Mouse (Mus musculus) hindbrain, embryonic 11.5 days (tissue): ENCODE measurements around the gene Maip1. TPM values are rescaled to one million over a fixed set of nuclear protein-coding genes. Genes with fewer than 3 reads are reported as not detected.
A peak's percentile ranks its signal among the peaks of the same experiment; 100 is the strongest.

ENCODE experiments used
- ATAC-seq: fragments of 200-750 bp; cut with Nextera tagmentation; 2 replicates; pipeline ENCODE4 v1.8.0; 2017; ENCODE audit warnings: mild to moderate bottlenecking, moderate TSS enrichment, moderate library complexity; ENCODE audit not compliant: low FRiP score
- DNase-seq: peaks from one replicate; pipeline ENCODE4 v3.0.0-alpha.2; 2015; ENCODE audit warnings: low spot score
- H3K27ac ChIP-seq: fragments of 300-500 bp; sonication (generic); 2 replicates; pipeline ENCODE4 v1.5.1; 2014; ENCODE audit warnings: mild to moderate bottlenecking, low read depth, low read length
- H3K27me3 ChIP-seq: fragments of 300-500 bp; sonication (generic); 2 replicates; pipeline ENCODE4 v1.6.1; 2014; ENCODE audit warnings: mild to moderate bottlenecking, low read length, moderate library complexity, mixed read lengths; ENCODE audit not compliant: control insufficient read depth, insufficient read depth
- H3K36me3 ChIP-seq: fragments of 300-500 bp; sonication (generic); 2 replicates; pipeline ENCODE4 v1.6.1; 2014; ENCODE audit warnings: mild to moderate bottlenecking, low read length, moderate library complexity, mixed read lengths; ENCODE audit not compliant: control insufficient read depth, insufficient read depth
- H3K4me1 ChIP-seq: fragments of 300-500 bp; sonication (generic); replicated peaks from 2 replicates; pipeline ENCODE4 v1.6.1; 2014; ENCODE audit warnings: low read length, mixed read lengths; ENCODE audit not compliant: control insufficient read depth, insufficient read depth
- H3K4me2 ChIP-seq: fragments of 300-500 bp; sonication (generic); replicated peaks from 2 replicates; pipeline ENCODE4 v1.6.1; 2014; ENCODE audit warnings: mild to moderate bottlenecking, low read depth, low read length
- H3K4me3 ChIP-seq: fragments of 300-500 bp; sonication (generic); 2 replicates; pipeline ENCODE4 v1.5.1; 2014; ENCODE audit warnings: low read depth, low read length
- H3K9ac ChIP-seq: fragments of 300-500 bp; sonication (generic); 2 replicates; pipeline ENCODE4 v1.6.1; 2014; ENCODE audit warnings: low read depth, low read length
- H3K9me3 ChIP-seq: fragments of 300-500 bp; sonication (generic); 2 replicates; pipeline ENCODE4 v1.6.1; 2016; ENCODE audit warnings: low read length; ENCODE audit not compliant: control insufficient read depth
- WGBS: fragments of 180-500 bp; shearing (Covaris S2); extraction: QIAGEN DNeasy Blood & Tissue Kit; methylation state at CpG from one replicate; pipeline ENCODE4 v1.1.7; 2014; 5-methylcytosine and 5-hydroxymethylcytosine counted together
- polyA plus RNA-seq: library from polyadenylated mRNA; unstranded; fragments of >200 nt; fragmentation: Nextera tagmentation; extraction: Ambion mirVana; gene quantifications from 2 replicates; pipeline ENCODE4 v1.2.1, GENCODE M21; 2014

Maip1 gene
- polyA plus RNA-seq, 1 experiment from 2014 or later: 19.5 TPM

GRCm38 (mm10) chr1:57386519-57386918 lies 19.6 kb upstream of the Maip1 start:
- Histone ChIP-seq H3K9me3 (no peaks in the 10 kb centered on the region), H3K27me3 (no peaks in the 10 kb centered on the region), H3K36me3 (no peaks in the 10 kb centered on the region), H3K27ac (no peak overlapping the region), H3K4me3 (no peak overlapping the region), H3K4me1 (no peaks in the 10 kb centered on the region), H3K9ac (no peak overlapping the region), H3K4me2 (no peak overlapping the region)
- no peak for ATAC-seq
- DNase-seq: no peak

GRCm38 (mm10) chr1:57387876-57388275 lies 18.3 kb upstream of the Maip1 start:
- no peak overlapping the region for H3K4me3 ChIP-seq
- no peaks in the 10 kb centered on the region for H3K27me3 ChIP-seq
- 0 out of 2 replicates have a peak, but pooled peaks have one; percentile 51 for ATAC-seq
- H3K27ac ChIP-seq: no peak overlapping the region
- no peaks in the 10 kb centered on the region for H3K4me1 ChIP-seq
- no peak for DNase-seq
- H3K36me3 ChIP-seq: no peaks in the 10 kb centered on the region
- H3K4me2 ChIP-seq: no peak overlapping the region
- no peak overlapping the region for H3K9ac ChIP-seq
- H3K9me3 ChIP-seq: no peaks in the 10 kb centered on the region
- WGBS: 71% methylated on average over 2 of the region's 2 CpGs

GRCm38 (mm10) chr1:57388402-57389155 lies 17.5 kb upstream of the Maip1 start:
- DNase-seq (no peak), ATAC-seq (no peak)
- Histone ChIP-seq H3K9me3 (no peaks in the 10 kb centered on the region), H3K36me3 (no peaks in the 10 kb centered on the region), H3K27me3 (no peaks in the 10 kb centered on the region), H3K4me1 (no peaks in the 10 kb centered on the region), H3K9ac (no peak overlapping the region), H3K4me2 (no peak overlapping the region), H3K4me3 (no peak overlapping the region), H3K27ac (no peak overlapping the region)
- WGBS: 95% methylated on average over 8 of the region's 8 CpGs

GRCm38 (mm10) chr1:57390993-57391790 lies 14.9 kb upstream of the Maip1 start:
- Histone ChIP-seq H3K27me3 (no peaks in the 10 kb centered on the region), H3K9ac (no peak overlapping the region), H3K4me1 (no peaks in the 10 kb centered on the region), H3K4me3 (no peak overlapping the region), H3K36me3 (0 out of 2 replicates have a peak, but pooled peaks cover 2% of the 10 kb centered on the region), H3K27ac (no peak overlapping the region), H3K4me2 (no peak overlapping the region), H3K9me3 (no peaks in the 10 kb centered on the region)
- WGBS: 95% methylated on average over 4 of the region's 4 CpGs
- ATAC-seq (no peak), DNase-seq (no peak)

GRCm38 (mm10) chr1:57392417-57392816 lies 13.7 kb upstream of the Maip1 start:
- Histone ChIP-seq H3K9me3 (no peaks in the 10 kb centered on the region), H3K9ac (no peak overlapping the region), H3K27me3 (no peaks in the 10 kb centered on the region), H3K27ac (no peak overlapping the region), H3K4me2 (no peak overlapping the region), H3K4me1 (no peaks in the 10 kb centered on the region), H3K36me3 (0 out of 2 replicates have a peak, but pooled peaks cover 2% of the 10 kb centered on the region), H3K4me3 (no peak overlapping the region)
- DNase-seq: no peak
- 86% methylated on average over 4 of the region's 4 CpGs for WGBS
- ATAC-seq: no peak

- no peak overlapping the region for H3K27ac ChIP-seq
- H3K27me3 ChIP-seq: no peaks in the 10 kb centered on the region
- WGBS: 65% methylated on average over 3 of the region's 3 CpGs
- 0 out of 2 replicates have a peak, but pooled peaks cover 2% of the 10 kb centered on the region for H3K36me3 ChIP-seq
- no peak overlapping the region for H3K4me3 ChIP-seq
- no peaks in the 10 kb centered on the region for H3K9me3 ChIP-seq
- no peak overlapping the region for H3K9ac ChIP-seq
- H3K4me1 ChIP-seq: no peaks in the 10 kb centered on the region
- ATAC-seq (no peak), DNase-seq (peak; percentile 75)
- H3K4me2 ChIP-seq: no peak overlapping the region
Measured at GRCm38 (mm10) chr1:57394051-57394450, 12.1 kb upstream of the Maip1 start.

- Histone ChIP-seq H3K4me3 (no peak overlapping the region), H3K27ac (no peak overlapping the region), H3K9ac (no peak overlapping the region), H3K27me3 (no peaks in the 10 kb centered on the region), H3K9me3 (no peaks in the 10 kb centered on the region), H3K36me3 (0 out of 2 replicates have a peak, but pooled peaks cover 2% of the 10 kb centered on the region), H3K4me2 (no peak overlapping the region), H3K4me1 (no peaks in the 10 kb centered on the region)
- no peak for DNase-seq
- ATAC-seq: no peak
- WGBS: 90% methylated on average over 2 of the region's 2 CpGs
Measured at GRCm38 (mm10) chr1:57400321-57400720, 5.8 kb upstream of the Maip1 start.

GRCm38 (mm10) chr1:57400877-57401276 lies 5.3 kb upstream of the Maip1 start:
- H3K4me2 ChIP-seq: no peak overlapping the region
- H3K4me3 ChIP-seq: no peak overlapping the region
- H3K36me3 ChIP-seq: no peaks in the 10 kb centered on the region
- H3K4me1 ChIP-seq: no peaks in the 10 kb centered on the region
- no peak overlapping the region for H3K27ac ChIP-seq
- ATAC-seq (no peak), DNase-seq (no peak)
- WGBS: 91% methylated on average over 2 of the region's 2 CpGs
- no peak overlapping the region for H3K9ac ChIP-seq
- H3K27me3 ChIP-seq: no peaks in the 10 kb centered on the region
- no peaks in the 10 kb centered on the region for H3K9me3 ChIP-seq
